ENCODE assay signal across 11 mouse cellular contexts in the genomic region with DNA sequence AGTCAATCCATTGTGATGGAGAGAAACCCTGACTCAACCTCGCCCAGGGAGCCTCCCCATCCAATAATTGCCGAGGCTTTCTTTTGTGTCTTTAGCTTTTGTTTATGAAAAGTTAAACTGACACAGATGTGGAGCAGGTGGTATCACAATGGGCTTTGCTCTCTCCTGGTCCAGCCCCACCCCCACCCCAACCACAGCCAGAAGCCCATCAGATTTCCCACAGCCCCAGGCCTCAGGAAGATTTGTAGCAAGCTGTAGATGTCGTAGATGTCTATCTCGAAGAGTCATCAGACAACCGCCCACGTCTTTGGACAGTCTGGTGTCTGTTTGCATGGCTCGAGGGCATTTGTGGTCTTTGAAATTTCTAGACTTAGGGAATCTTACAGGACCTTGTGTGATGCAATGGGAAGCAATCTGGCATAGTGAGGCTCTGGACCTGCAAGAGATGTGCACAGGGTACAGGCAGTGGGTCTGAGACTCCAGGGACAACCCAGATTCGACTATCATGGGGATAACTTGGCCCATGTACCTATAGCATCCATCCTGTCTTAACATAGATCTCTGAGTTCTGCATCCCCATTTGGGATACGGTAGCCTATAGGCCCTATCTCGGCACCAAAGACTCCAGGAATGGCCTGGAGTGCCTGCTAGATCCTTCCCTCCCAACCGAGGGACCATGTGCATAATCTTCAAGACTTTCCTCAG. TPM values are rescaled to one million over a fixed set of nuclear protein-coding genes. Genes with fewer than 3 reads are reported as not detected.
DNase-seq lines count a peak whose midpoint lies in the region; ATAC-seq and TF ChIP-seq lines count a peak whose summit lies in the region.
"Had no signal": no experiment of that assay in that cellular context is flagged by ENCODE, and none has a peak within 500 bp of the region (broad histone marks: within the 10 kb centered on the region; RNA-seq: fewer than 3 reads in every experiment).

No protein-coding gene starts in this region.

- no peak overlapping the region for H3K4me2 ChIP-seq in liver, embryonic 15.5 days
- H3K4me2 ChIP-seq in liver, postnatal 0 days (ENCODE audit: low read depth, low read length): no peak overlapping the region
- H3K4me2 ChIP-seq: limb, embryonic 13.5 days had no signal

- 0 out of 2 replicates have a peak overlapping the region, but pooled peaks have one; percentile 38 for H3K27ac ChIP-seq in liver, embryonic 15.5 days (replicated peaks)
- no peak overlapping the region for H3K27ac ChIP-seq in liver, postnatal 0 days (ENCODE audit: low read depth)
- peak overlapping the region; percentile 28 for H3K27ac ChIP-seq in embryonic fibroblast, embryonic 13.5 days (ENCODE audit: insufficient read depth, low read length)
- H3K27ac ChIP-seq: macrophage had no signal

- no peak for DNase-seq in liver, postnatal 0 days
- DNase-seq in testis, postnatal 10 days (ENCODE audit: low spot score): peak; percentile 32
- no peak for DNase-seq in testis, postnatal 14 days (ENCODE audit: low spot score)
- DNase-seq in Muller cell, postnatal 12 days (ENCODE audit: inconsistent ontology term): peak; percentile 60
- no peak for DNase-seq in layer of hippocampus, adult 9-11 months
- DNase-seq: cerebellum, adult 18-20 months had no signal

- no peaks in the 10 kb centered on the region for H3K9me3 ChIP-seq in liver, embryonic 15.5 days (replicated peaks)
- no peaks in the 10 kb centered on the region for H3K9me3 ChIP-seq in liver, postnatal 0 days (ENCODE audit: low read length)
- H3K9me3 ChIP-seq: G1E; limb, embryonic 13.5 days had no signal

- no peak overlapping the region for H3K9ac ChIP-seq in liver, embryonic 15.5 days
- no peak overlapping the region for H3K9ac ChIP-seq in liver, postnatal 0 days (replicated peaks)
- H3K9ac ChIP-seq: limb, embryonic 13.5 days had no signal

- H3K27me3 ChIP-seq in liver, embryonic 15.5 days: no peaks in the 10 kb centered on the region
- H3K27me3 ChIP-seq in liver, postnatal 0 days (ENCODE audit: insufficient read depth, low read length): no peaks in the 10 kb centered on the region

- no peak for TF ChIP-seq EP300 in liver, postnatal 0 days (IDR thresholded peaks at IDR 0.05; ENCODE audit: low read depth)

- peaks cover 50% of the 10 kb centered on the region for H3K4me1 ChIP-seq in liver, embryonic 15.5 days (replicated peaks)
- peaks cover 28% of the 10 kb centered on the region for H3K4me1 ChIP-seq in liver, postnatal 0 days (ENCODE audit: insufficient read depth)
- H3K4me1 ChIP-seq in embryonic fibroblast, embryonic 13.5 days (ENCODE audit: control insufficient read depth, insufficient read depth, low read length): no peaks in the 10 kb centered on the region

- no peak for TF ChIP-seq CTCF in liver, postnatal 0 days (IDR thresholded peaks at IDR 0.05; ENCODE audit: low read depth)
- no peak for TF ChIP-seq CTCF in embryonic fibroblast, embryonic 13.5 days (IDR thresholded peaks at IDR 0.05; ENCODE audit: borderline replicate concordance, insufficient read depth, low read length)

- H3K36me3 ChIP-seq in liver, embryonic 15.5 days (replicated peaks): no peaks in the 10 kb centered on the region
- H3K36me3 ChIP-seq in liver, postnatal 0 days (replicated peaks; ENCODE audit: insufficient read depth, low read length): no peaks in the 10 kb centered on the region
- H3K36me3 ChIP-seq: G1E; limb, embryonic 13.5 days had no signal

- no peak for TF ChIP-seq POLR2A in embryonic fibroblast, embryonic 13.5 days (IDR thresholded peaks at IDR 0.05; ENCODE audit: low read depth, low read length)

- H3K4me3 ChIP-seq in liver, embryonic 15.5 days (replicated peaks): no peak overlapping the region
- H3K4me3 ChIP-seq in liver, postnatal 0 days (ENCODE audit: low read depth, low read length): no peak overlapping the region
- H3K4me3 ChIP-seq in embryonic fibroblast, embryonic 13.5 days (ENCODE audit: insufficient read depth, low read length): no peak overlapping the region
- H3K4me3 ChIP-seq: limb, embryonic 13.5 days had no signal

- no peak for ATAC-seq in liver, embryonic 15.5 days (ENCODE audit: insufficient read depth)
- no peak for ATAC-seq in liver, postnatal 0 days

- WGBS in liver, embryonic 15.5 days (ENCODE audit: insufficient replicate concordance): 71% methylated on average over 11 of the region's 11 CpGs
- 84% methylated on average over 11 of the region's 11 CpGs for WGBS in liver, postnatal 0 days (ENCODE audit: insufficient replicate concordance)

RNA-seq across cellular contexts. Expression of a gene that starts 6.8 kb away (rescaled TPM):
- polyA plus RNA-seq in liver, embryonic 15.5 days (2015; fragmentation: Nextera tagmentation; extraction: Ambion mirVana): 13.2 and 17.4 TPM in 2 replicates
- polyA plus RNA-seq in liver, postnatal 0 days (2015; fragmentation: Nextera tagmentation; extraction: Ambion mirVana): 12.8 and 13.3 TPM in 2 replicates
- polyA plus RNA-seq in embryonic fibroblast, embryonic 13.5 days (2011; ENCODE audit: insufficient read length, low read depth, missing spikeins): 64.9 and 96.5 TPM in 2 replicates

Comparison
In these comparisons a context has a peak if more than half of its experiments do, and no peak if none do; other contexts are left out.
1. DNase-seq: peak in testis, postnatal 10 days (single experiment) and Muller cell, postnatal 12 days (single experiment); none in liver, postnatal 0 days (single experiment), testis, postnatal 14 days (single experiment) and layer of hippocampus, adult 9-11 months (single experiment).